Mouse (Mus musculus) small intestine, adult 10 weeks (tissue): Measurements from ENCODE around the gene Acsm2. TPM values are rescaled to one million over a fixed set of nuclear protein-coding genes. Genes with fewer than 3 reads are reported as not detected.

Experiments used
- polyA plus RNA-seq: library from polyadenylated mRNA; stranded (reverse); fragments of 350-450 nt; fragmentation: Illumina TruSeq; extraction: RNeasy Lipid Tissue Mini Kit (QIAGEN cat#74804); gene quantifications from one replicate; pipeline ENCODE4 v1.2.3, GENCODE M21; 2014; ENCODE audit warnings: low replicate concordance

Acsm2 gene
- polyA plus RNA-seq = 0.11 TPM

GRCm38 (mm10) chr7:119554040-119554439, at the start of gene Acsm2:
Acsm2 (plus strand) TSS chr7:119554340.

GRCm38 (mm10) chr7:119519163-119519562, 35.0 kb upstream of the Acsm2 start, which contains the start of gene Acsm5:
Acsm5 (plus strand) TSS chr7:119519463.

GRCm38 (mm10) chr7:119523389-119523788, 30.8 kb upstream of the Acsm2 start, which contains the start of gene Pdilt:
Pdilt (minus strand) TSS chr7:119523489.

GRCm38 (mm10) chr7:119606664-119607076, 52.5 kb downstream of the Acsm2 start, which contains the start of gene Acsm1:
Acsm1 (plus strand) TSS chr7:119607026.

Other genes with a start within 250 kb of the Acsm2 start
- 71.1 TPM for gene Gp2, start 95.1 kb upstream of the Acsm2 start, polyA plus RNA-seq
- 0.26 TPM for gene Umod, start 75.1 kb upstream of the Acsm2 start, polyA plus RNA-seq
- gene Acsm5, start 34.9 kb upstream of the Acsm2 start, polyA plus RNA-seq = 7.5 TPM
- 0.19 TPM for gene Pdilt, start 30.9 kb upstream of the Acsm2 start, polyA plus RNA-seq
- gene Acsm1, start 52.7 kb downstream of the Acsm2 start, polyA plus RNA-seq = not detected
- gene Acsm4, start 135.7 kb downstream of the Acsm2 start, polyA plus RNA-seq = not detected
- gene Thumpd1, start 166.5 kb downstream of the Acsm2 start, polyA plus RNA-seq = 32.3 TPM
- 18.5 TPM for gene Acsm3, start 206.6 kb downstream of the Acsm2 start, polyA plus RNA-seq
- gene Rexo5, start 239.7 kb downstream of the Acsm2 start, polyA plus RNA-seq = 13.2 TPM
- 14.2 TPM for gene Eri2, start 239.7 kb downstream of the Acsm2 start, polyA plus RNA-seq